Mouse (Mus musculus): ENCODE results near the gene Ndufv2. TPM values are rescaled to one million over a fixed set of nuclear protein-coding genes. Genes with fewer than 3 reads are reported as not detected.

The Ndufv2 gene
- total RNA-seq (2021): 1,000 to 10,000 TPM; 1,218 to 1,257 TPM
- long read RNA-seq, experiment 1, transcript Ndufv2-203 (8 exons, 1,697 nt): major isoform, 1,352 of 1,425 reads
- long read RNA-seq, experiment 1, partial matches to known transcripts: 32 of 1,425 reads
- long read RNA-seq, experiment 1, other reads (novel, unspliced or antisense): 41 of 1,425 reads
- long read RNA-seq, experiment 2, transcript Ndufv2-203 (8 exons, 1,697 nt): major isoform, 955 of 1,005 reads
- long read RNA-seq, experiment 2, partial matches to known transcripts: 26 of 1,005 reads
- long read RNA-seq, experiment 2, other reads (novel, unspliced or antisense): 24 of 1,005 reads

DNA sequence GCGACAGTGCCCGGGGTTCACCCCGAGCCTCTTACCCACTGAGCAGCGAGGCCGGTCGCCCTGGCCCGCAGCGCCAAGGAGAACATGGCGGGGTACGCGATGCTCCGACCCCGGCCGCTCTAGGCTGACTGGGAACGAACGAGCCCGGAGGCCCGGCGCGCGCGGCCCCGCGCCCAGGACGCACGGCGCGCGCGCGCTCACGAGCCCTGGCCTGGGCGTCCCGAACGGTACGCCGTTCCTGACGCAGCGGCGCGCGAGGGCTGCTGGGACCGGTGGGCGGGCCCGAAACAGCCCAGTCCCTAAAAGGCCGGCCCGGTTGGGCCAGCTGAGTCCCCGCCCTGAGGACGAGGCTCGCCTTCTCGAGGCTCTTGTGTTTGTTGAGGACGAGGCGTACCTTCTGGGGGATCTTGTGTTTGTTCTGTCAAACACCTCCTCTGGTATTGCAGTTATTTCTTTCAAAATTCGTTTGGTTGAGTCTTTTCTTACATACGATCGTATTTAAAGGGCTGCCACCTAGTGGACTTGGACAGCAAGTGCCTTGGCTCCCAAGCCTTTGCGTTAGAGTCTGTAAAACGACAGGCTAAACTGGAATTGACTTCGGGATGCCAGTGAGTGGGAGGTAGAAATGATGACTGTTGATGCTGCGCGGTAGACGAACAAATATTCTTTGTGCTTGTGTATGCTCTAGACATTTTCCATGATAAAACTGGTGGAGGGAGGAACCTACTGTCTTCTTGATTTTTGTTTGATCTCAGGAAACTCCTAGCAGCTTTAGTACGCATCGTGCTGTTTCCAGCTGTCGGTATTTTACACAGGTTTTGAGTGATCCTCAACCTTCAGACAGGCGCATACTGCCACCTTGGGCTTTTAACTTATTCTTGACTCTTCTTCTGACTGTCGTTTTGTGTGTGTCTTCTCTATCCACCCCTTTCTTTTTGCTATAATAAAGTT lies at the start of gene Ndufv2:
Ndufv2 (minus strand) TSS at position 180 of the 951 bp plus-strand sequence.
- DNase-seq: peak; percentile 93 to 95

GRCm38 (mm10) chr17:66131212-66131611 lies 29.9 kb upstream of the Ndufv2 start:
- DNase-seq: no peak

GRCm38 (mm10) chr17:66130371-66130770 lies 29.0 kb upstream of the Ndufv2 start:
- DNase-seq: no peak

DNA sequence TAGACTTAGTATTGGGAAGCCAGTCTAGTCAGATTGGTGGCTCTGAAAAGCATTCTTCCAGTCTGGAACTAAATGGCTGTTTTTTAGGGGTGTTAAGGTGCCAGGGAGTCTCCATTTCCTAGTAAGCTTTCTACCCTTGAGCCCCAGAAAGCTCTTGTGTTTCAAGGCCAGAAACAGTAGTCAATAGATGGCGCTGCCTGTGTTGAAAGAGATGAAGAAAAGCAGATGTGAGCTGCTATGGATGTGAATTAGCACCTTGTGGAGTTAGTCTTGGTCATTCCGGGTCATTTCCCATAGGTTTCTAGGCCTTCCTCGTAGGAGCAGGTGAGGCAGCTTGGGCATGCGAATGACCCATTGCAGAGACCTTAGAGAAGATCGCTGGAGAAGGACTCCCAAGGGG lies 23.9 kb upstream of the Ndufv2 start:
- no peak for DNase-seq

GRCm38 (mm10) chr17:66123816-66124610 lies 22.7 kb upstream of the Ndufv2 start:
- peak in 1 of 2 experiments; percentile 20 for DNase-seq

GRCm38 (mm10) chr17:66123066-66123815 lies 21.9 kb upstream of the Ndufv2 start, which contains the start of gene Ddx11:
Gene Ddx11, plus strand, starts transcription at chr17:66123520.
- DNase-seq: peak; percentile 93 to 98

- DNase-seq: no peak
Measured at GRCm38 (mm10) chr17:66120701-66121100, 19.3 kb upstream of the Ndufv2 start.

- no peak for DNase-seq
Measured at GRCm38 (mm10) chr17:66118991-66119390, 17.6 kb upstream of the Ndufv2 start.

GRCm38 (mm10) chr17:66112166-66112565 lies 10.8 kb upstream of the Ndufv2 start:
- DNase-seq: no peak

- DNase-seq: peak; percentile 92 to 93
Measured at GRCm38 (mm10) chr17:66111402-66111959, 10.1 kb upstream of the Ndufv2 start, which contains the start of gene Washc1. Gene Washc1, plus strand, starts transcription at chr17:66111545.

DNA sequence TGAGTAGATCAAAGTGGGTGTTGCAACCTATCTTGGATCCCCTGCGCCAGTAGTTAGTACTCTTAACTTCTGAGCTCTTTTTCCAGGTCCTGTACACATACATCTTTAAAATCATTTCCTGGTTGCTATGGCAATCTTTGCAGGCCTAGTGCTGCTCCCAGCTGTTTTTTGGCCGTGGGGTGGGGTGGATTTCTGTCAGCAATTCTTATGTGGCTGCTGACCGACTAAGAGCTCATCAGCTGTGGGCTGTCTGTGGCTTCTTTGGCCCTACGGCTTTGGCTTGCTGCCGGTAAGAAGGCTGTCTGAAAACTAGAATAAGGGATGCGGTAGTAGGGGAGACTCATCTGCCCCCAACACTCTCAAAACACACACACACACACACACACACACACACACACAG lies 9.4 kb upstream of the Ndufv2 start:
- peak; percentile 30 to 34 for DNase-seq

- no peak for DNase-seq
Measured at GRCm38 (mm10) chr17:66108198-66108597, 6.8 kb upstream of the Ndufv2 start.

DNA sequence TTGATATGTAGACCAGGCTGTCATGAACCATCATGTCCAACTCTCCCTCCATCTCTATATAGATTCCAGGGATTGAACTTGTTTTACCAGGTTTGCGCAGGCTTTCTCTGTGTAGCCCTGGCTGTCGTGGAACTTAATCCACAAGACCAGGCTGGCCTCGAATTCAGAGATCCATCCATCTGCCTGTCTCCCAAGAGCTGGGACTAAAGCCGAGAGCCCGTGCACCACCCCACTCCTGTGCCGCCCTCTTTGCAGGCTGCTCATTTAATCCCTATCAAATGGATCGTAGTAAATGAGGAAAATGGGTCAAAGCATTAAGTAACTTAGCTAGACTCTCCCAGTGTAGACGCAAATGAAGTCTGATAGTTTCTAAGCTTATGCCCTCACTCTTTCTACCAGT lies 6.1 kb upstream of the Ndufv2 start:
- no peak for DNase-seq

DNA sequence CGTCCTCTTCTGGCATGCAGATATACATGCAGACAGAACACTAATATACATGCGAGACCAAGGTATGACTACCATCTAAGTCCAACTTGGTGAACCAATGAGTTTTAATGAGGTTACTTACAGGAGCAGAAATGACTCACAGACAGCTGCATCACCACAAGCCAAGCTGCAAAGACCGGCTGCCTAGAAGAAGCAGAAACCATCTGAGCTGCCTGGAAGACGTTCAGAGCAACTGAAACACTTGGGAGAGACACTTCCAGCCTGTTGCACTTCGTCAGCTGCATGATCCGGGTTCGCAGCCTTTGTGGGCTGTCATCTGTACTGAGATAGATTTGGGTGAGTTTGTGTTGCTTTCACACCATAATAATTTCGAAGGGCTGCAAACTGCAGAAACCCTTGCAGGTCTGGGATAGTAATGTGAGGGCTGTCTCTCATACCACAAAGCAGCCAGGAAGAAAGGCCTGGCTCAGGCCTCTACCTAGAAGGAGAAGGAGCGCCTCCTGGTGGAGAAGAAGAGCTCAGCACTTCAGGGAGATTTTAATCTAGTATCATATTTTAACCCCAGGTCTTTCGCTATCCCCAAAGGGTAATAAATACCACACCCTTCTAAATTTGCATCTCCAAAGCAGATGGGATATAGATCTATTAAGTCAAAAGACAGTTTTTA lies 5.4 kb upstream of the Ndufv2 start:
- peak; percentile 64 to 83 for DNase-seq

GRCm38 (mm10) chr17:66104076-66104475 lies 2.7 kb upstream of the Ndufv2 start:
- DNase-seq: no peak

DNA sequence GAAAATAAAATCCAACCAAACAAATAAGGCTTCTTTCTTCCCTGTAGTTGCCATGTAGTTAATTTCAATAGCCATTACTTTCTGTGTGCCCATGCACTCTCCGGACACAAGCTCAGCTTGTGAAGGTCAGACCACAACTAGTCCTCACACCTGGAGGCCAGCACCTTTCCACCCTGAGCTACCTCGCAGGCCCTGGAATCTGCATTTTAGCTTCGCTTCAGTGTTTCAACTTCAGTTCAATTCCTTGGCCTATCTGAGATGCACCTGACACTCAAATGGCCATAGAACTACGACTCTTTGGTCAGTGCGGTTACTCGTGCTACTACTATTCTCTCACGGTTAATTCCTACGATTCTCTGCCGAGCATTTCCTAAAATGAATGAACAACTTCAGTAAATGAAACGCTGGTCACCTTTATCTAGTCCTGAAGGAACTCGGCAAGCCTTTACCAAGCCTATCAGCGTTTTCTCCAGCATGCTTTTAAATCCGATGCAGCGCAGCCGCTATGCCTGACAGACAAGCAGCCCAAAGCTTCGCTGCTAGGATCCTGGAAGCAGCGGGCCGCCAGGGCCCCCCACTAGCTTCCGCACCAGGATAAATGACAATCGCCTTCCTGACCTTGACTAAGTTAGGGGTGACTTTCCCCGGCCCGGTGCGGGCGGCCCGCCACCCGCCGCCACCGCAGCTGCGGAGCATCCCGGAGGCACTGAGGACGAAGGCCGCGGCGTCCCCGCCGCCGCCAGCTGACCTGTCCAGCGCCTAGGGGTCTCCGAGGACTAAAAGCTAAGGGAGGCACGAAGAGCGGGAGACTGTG lies 586 bp downstream of the Ndufv2 start:
- DNase-seq: peak in 1 of 2 experiments; percentile 34

GRCm38 (mm10) chr17:66092664-66093063 lies 8.7 kb downstream of the Ndufv2 start:
- no peak for DNase-seq

- DNase-seq: no peak
Measured at GRCm38 (mm10) chr17:66092065-66092464, 9.3 kb downstream of the Ndufv2 start.

GRCm38 (mm10) chr17:66091392-66091791 lies 10.0 kb downstream of the Ndufv2 start:
- no peak for DNase-seq

DNA sequence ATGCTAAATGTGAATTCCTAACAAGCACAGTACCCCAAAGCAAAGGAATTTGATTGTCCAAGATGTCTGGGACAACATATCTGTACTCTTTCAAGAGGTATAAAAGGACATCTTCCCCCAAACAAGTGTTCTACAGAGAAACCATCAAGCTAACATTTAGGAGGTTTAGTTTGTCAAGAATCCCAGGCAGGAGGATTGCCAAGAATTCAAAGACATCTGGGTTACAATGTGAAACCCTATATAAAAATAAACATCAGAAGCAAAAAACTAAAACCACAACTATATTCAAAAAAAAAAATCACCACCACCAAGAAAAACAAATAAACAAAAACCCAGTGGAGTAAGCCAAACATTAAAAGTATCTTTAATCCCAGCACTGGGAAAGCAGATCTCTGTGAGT lies 11.1 kb downstream of the Ndufv2 start:
- DNase-seq: no peak
